Mouse (Mus musculus): ENCODE results near the gene Kansl1.

- TF ChIP-seq CTCF (IDR thresholded peaks at IDR 0.05; ENCODE audit: control insufficient read depth, insufficient read depth, insufficient replicate concordance, low read depth, low read length) (no peak), POLR2A (IDR thresholded peaks at IDR 0.05; ENCODE audit: control insufficient read depth, low read depth, low read length) (no peak)
Observed at GRCm38 (mm10) chr11:104293241-104293640, 175.4 kb downstream of the Kansl1 start.
